Mouse (Mus musculus) heart, adult 2 months (tissue): ENCODE measurements at regions not wholly inside any gene's neighbourhood (a gene's known extent, or its start where the extent isn't known, plus 50 kb on each side); places are given as distances from the start of the nearest gene placed in this dataset.

ENCODE experiments used
- DNase-seq, 2 experiments: peaks; one replicate each; pipeline ENCODE4 v3.0.0; 2021
- H3K27ac ChIP-seq: fragments of 200-600 bp; 2 replicates; pipeline ENCODE4 v1.8.1; 2022
- H3K27me3 ChIP-seq: fragments of 200-500 bp; 2 replicates; pipeline ENCODE4 v1.6.1; 2012; ENCODE audit warnings: mild to moderate bottlenecking, low read length, inconsistent platforms, mixed read lengths; ENCODE audit not compliant: control insufficient read depth, insufficient read depth
- H3K36me3 ChIP-seq: fragments of 200-500 bp; 2 replicates; pipeline ENCODE4 v1.6.1; 2012; ENCODE audit warnings: low read length, inconsistent platforms; ENCODE audit not compliant: control insufficient read depth, insufficient read depth
- H3K4me1 ChIP-seq: fragments of 200-500 bp; 2 replicates; pipeline ENCODE4 v1.6.1; 2011; ENCODE audit warnings: low read length; ENCODE audit not compliant: control insufficient read depth, insufficient read depth
- H3K4me3 ChIP-seq: fragments of 200-600 bp; 2 replicates; pipeline ENCODE4 v1.8.1; 2022
- H3K79me2 ChIP-seq: fragments of 200-500 bp; replicated peaks from 2 replicates; pipeline ENCODE4 v1.6.1; 2012; ENCODE audit warnings: mild to moderate bottlenecking, inconsistent platforms, low read length, moderate library complexity, mixed read lengths; ENCODE audit not compliant: control insufficient read depth, insufficient read depth
- H3K9ac ChIP-seq: fragments of 200-500 bp; 2 replicates; pipeline ENCODE4 v1.6.1; 2012; ENCODE audit warnings: low read depth, mild to moderate bottlenecking, control low read depth, inconsistent platforms, low read length, mixed read lengths
- CTCF ChIP-seq: fragments of 200-600 bp; IDR thresholded peaks from 2 replicates; pipeline ENCODE4 v1.8.1; 2022; ENCODE audit warnings: antibody characterized with exemption, mild to moderate bottlenecking, moderate library complexity
- EP300 ChIP-seq: fragments of 200-500 bp; IDR thresholded peaks from 2 replicates; pipeline ENCODE4 v1.6.1; 2011; ENCODE audit warnings: low read depth, low read length, control low read depth; ENCODE audit not compliant: insufficient read depth
- POLR2A ChIP-seq: fragments of 200-500 bp; IDR thresholded peaks from 2 replicates; pipeline ENCODE4 v1.6.1; 2011; ENCODE audit warnings: mild to moderate bottlenecking, low read depth, low read length, control low read depth; ENCODE audit not compliant: insufficient read depth
- WGBS: fragments of 180-500 bp; shearing (Covaris S2); methylation state at CpG from one replicate; pipeline ENCODE4 v1.1.7; 2018; 5-methylcytosine and 5-hydroxymethylcytosine counted together
- intact Hi-C: fragments of 180-260 bp; cut with DNase I; formaldehyde crosslinking; loops from one replicate; pipeline ENCODE4 v1.15.1; 2025

GRCm38 (mm10) chr2:7840612-7841011 lies 331.2 kb upstream of the Celf2 start:
- TF ChIP-seq POLR2A (no peak), CTCF (no peak), EP300 (no peak)

GRCm38 (mm10) chr2:7837877-7838276 lies 328.5 kb upstream of the Celf2 start:
- WGBS, result 65% methylated on average over 3 of the region's 3 CpGs
- no peaks in the 10 kb centered on the region for H3K4me1 ChIP-seq
- H3K27me3 ChIP-seq, result no peaks in the 10 kb centered on the region
- no peak for DNase-seq
- no peak overlapping the region for H3K27ac ChIP-seq
- TF ChIP-seq EP300 (no peak), CTCF (no peak), POLR2A (no peak)
- no peak overlapping the region for H3K4me3 ChIP-seq
- H3K36me3 ChIP-seq, result no peaks in the 10 kb centered on the region
- no peak overlapping the region for H3K9ac ChIP-seq
- H3K79me2 ChIP-seq, result no peaks in the 10 kb centered on the region
- intact Hi-C loops, result no loop called here

More at GRCm38 (mm10) chr2:7840612-7841011, 331.2 kb upstream of the Celf2 start:
- Histone ChIP-seq H3K27ac (no peak overlapping the region), H3K27me3 (no peaks in the 10 kb centered on the region), H3K79me2 (no peaks in the 10 kb centered on the region), H3K4me3 (no peak overlapping the region), H3K9ac (no peak overlapping the region), H3K36me3 (no peaks in the 10 kb centered on the region), H3K4me1 (no peaks in the 10 kb centered on the region)
- DNase-seq, result no peak
- 63% methylated on average over 1 of the region's 1 CpGs for WGBS
- intact Hi-C loops, result no loop called here

- H3K36me3 ChIP-seq, result no peaks in the 10 kb centered on the region
- WGBS, result 76% methylated on average over 4 of the region's 4 CpGs
- no peaks in the 10 kb centered on the region for H3K79me2 ChIP-seq
- DNase-seq, result no peak
- no peak overlapping the region for H3K27ac ChIP-seq
- no peak overlapping the region for H3K4me3 ChIP-seq
- H3K4me1 ChIP-seq, result no peaks in the 10 kb centered on the region
- intact Hi-C loops, result no loop called here
- no peak overlapping the region for H3K9ac ChIP-seq
- TF ChIP-seq EP300 (no peak), CTCF (no peak), POLR2A (no peak)
- no peaks in the 10 kb centered on the region for H3K27me3 ChIP-seq
Measured at GRCm38 (mm10) chr2:7831239-7831638, 321.9 kb upstream of the Celf2 start.

- TF ChIP-seq POLR2A, result no peak
- TF ChIP-seq CTCF, result no peak
- TF ChIP-seq EP300, result no peak
- Histone ChIP-seq H3K4me3 (no peak overlapping the region), H3K36me3 (no peaks in the 10 kb centered on the region), H3K4me1 (no peaks in the 10 kb centered on the region), H3K27me3 (no peaks in the 10 kb centered on the region), H3K9ac (no peak overlapping the region), H3K79me2 (no peaks in the 10 kb centered on the region), H3K27ac (no peak overlapping the region)
- DNase-seq, result no peak
- WGBS, result 61% methylated on average over 7 of the region's 7 CpGs
- intact Hi-C loops, result no loop called here
Measured at GRCm38 (mm10) chr2:7826272-7826671, 316.9 kb upstream of the Celf2 start.

- TF ChIP-seq POLR2A (no peak), EP300 (no peak), CTCF (no peak)
- H3K4me1 ChIP-seq, result no peaks in the 10 kb centered on the region
- 0 out of 2 replicates have a peak, but pooled peaks cover 1% of the 10 kb centered on the region for H3K27me3 ChIP-seq
- no peak overlapping the region for H3K9ac ChIP-seq
- WGBS, result 55% methylated on average over 2 of the region's 2 CpGs
- H3K79me2 ChIP-seq, result no peaks in the 10 kb centered on the region
- H3K27ac ChIP-seq, result no peak overlapping the region
- no peaks in the 10 kb centered on the region for H3K36me3 ChIP-seq
- no peak for DNase-seq
- no peak overlapping the region for H3K4me3 ChIP-seq
- intact Hi-C loops, result no loop called here
Measured at GRCm38 (mm10) chr2:7796415-7796814, 287.1 kb upstream of the Celf2 start.

GRCm38 (mm10) chr2:7792456-7793145 lies 283.2 kb upstream of the Celf2 start:
- Histone ChIP-seq H3K36me3 (no peaks in the 10 kb centered on the region), H3K4me1 (no peaks in the 10 kb centered on the region), H3K9ac (no peak overlapping the region), H3K4me3 (no peak overlapping the region), H3K27ac (no peak overlapping the region), H3K27me3 (0 out of 2 replicates have a peak, but pooled peaks cover 1% of the 10 kb centered on the region), H3K79me2 (no peaks in the 10 kb centered on the region)
- intact Hi-C loops, result no loop called here
- no peak for TF ChIP-seq POLR2A
- TF ChIP-seq EP300, result no peak
- TF ChIP-seq CTCF, result no peak
- 79% methylated on average over 2 of the region's 2 CpGs for WGBS
- DNase-seq, result no peak
